Mouse (Mus musculus) cerebellum, adult 11 months (tissue): ENCODE results near the gene Sh2b3.
"Not testable (repeated sequence)": the region's sequence is repeated elsewhere in the genome, so short reads cannot be mapped to it uniquely, and the experiment has no call there.

Experiments
- DNase-seq: peaks from one replicate; pipeline ENCODE4 v3.0.0; 2022

The Sh2b3 gene

GRCm38 (mm10) chr5:121837441-121838340, at the start of gene Sh2b3:
TSS of gene Sh2b3 (minus strand) at chr5:121837646.
- no peak for DNase-seq

- no peak for DNase-seq
These were observed 45.9 kb upstream of the Sh2b3 start for GRCm38 (mm10) chr5:121883356-121883755.

- no peak for DNase-seq
These were observed 41.8 kb upstream of the Sh2b3 start for GRCm38 (mm10) chr5:121879211-121879610.

GRCm38 (mm10) chr5:121878703-121879102, 41.3 kb upstream of the Sh2b3 start:
- no peak for DNase-seq

GRCm38 (mm10) chr5:121876901-121877300, 39.5 kb upstream of the Sh2b3 start:
- DNase-seq, result no peak

GRCm38 (mm10) chr5:121875041-121875440, 37.6 kb upstream of the Sh2b3 start:
- DNase-seq, result no peak

GRCm38 (mm10) chr5:121872158-121872557, 34.7 kb upstream of the Sh2b3 start:
- peak; percentile 69 for DNase-seq

GRCm38 (mm10) chr5:121871515-121872030, 34.1 kb upstream of the Sh2b3 start:
- DNase-seq, result no peak

- no peak for DNase-seq
These were observed 33.4 kb upstream of the Sh2b3 start for GRCm38 (mm10) chr5:121870832-121871231.

- DNase-seq, result no peak
These were observed 30.5 kb upstream of the Sh2b3 start for GRCm38 (mm10) chr5:121867963-121868362.

- DNase-seq, result no peak
These were observed 26.9 kb upstream of the Sh2b3 start for GRCm38 (mm10) chr5:121864330-121864729.

- DNase-seq, result no peak
These were observed 24.5 kb upstream of the Sh2b3 start for GRCm38 (mm10) chr5:121861964-121862363.

- DNase-seq, result no peak
These were observed 21.0 kb upstream of the Sh2b3 start for GRCm38 (mm10) chr5:121858427-121858826.

- no peak for DNase-seq
These were observed 19.3 kb upstream of the Sh2b3 start for GRCm38 (mm10) chr5:121856740-121857139.

GRCm38 (mm10) chr5:121854768-121855167, 17.3 kb upstream of the Sh2b3 start:
- no peak for DNase-seq

GRCm38 (mm10) chr5:121853368-121854051, 16.1 kb upstream of the Sh2b3 start:
- DNase-seq, result peak; percentile 44

GRCm38 (mm10) chr5:121849478-121850349, 12.3 kb upstream of the Sh2b3 start:
- DNase-seq, result peak; percentile 45

GRCm38 (mm10) chr5:121848743-121849142, 11.3 kb upstream of the Sh2b3 start, which contains the start of gene Pheta1:
TSS of gene Pheta1 (plus strand) at chr5:121848984.
- DNase-seq, result peak; percentile 90

GRCm38 (mm10) chr5:121848035-121848519, 10.6 kb upstream of the Sh2b3 start:
- no peak for DNase-seq

- DNase-seq, result not testable (repeated sequence)
These were observed 9.8 kb upstream of the Sh2b3 start for GRCm38 (mm10) chr5:121847269-121847668.

GRCm38 (mm10) chr5:121846322-121846721, 8.9 kb upstream of the Sh2b3 start:
- DNase-seq, result no peak

GRCm38 (mm10) chr5:121845361-121845760, 7.9 kb upstream of the Sh2b3 start:
- DNase-seq, result no peak
